8 mouse cellular contexts compared by ENCODE assay signal in genomic region chr1:163313101-163313773, GRCm38 (mm10). TPM values are rescaled to one million over a fixed set of nuclear protein-coding genes. Genes with fewer than 3 reads are reported as not detected.
DNase-seq lines count a peak whose midpoint lies in the region; ATAC-seq and TF ChIP-seq lines count a peak whose summit lies in the region.

Gene Prrx1, minus strand, starts transcription at chr1:163313710.

- peak; percentile 45 for TF ChIP-seq CTCF in layer of hippocampus, adult 2 months (conservative IDR thresholded peaks at IDR 0.05)
- TF ChIP-seq CTCF in cortical plate, adult 2 months (IDR thresholded peaks at IDR 0.05; ENCODE audit: extremely low read depth, insufficient read depth, low read length): no peak

- no peaks in the 10 kb centered on the region for H3K9me3 ChIP-seq in intestine, embryonic 15.5 days
- H3K9me3 ChIP-seq in midbrain, embryonic 16.5 days (replicated peaks; ENCODE audit: control insufficient read depth, low read length, poor library complexity, severe bottlenecking): no peaks in the 10 kb centered on the region

- no peaks in the 10 kb centered on the region for H3K36me3 ChIP-seq in intestine, embryonic 15.5 days
- H3K36me3 ChIP-seq in midbrain, embryonic 16.5 days (ENCODE audit: control insufficient read depth, insufficient read depth, low read length): no peaks in the 10 kb centered on the region

- DNase-seq in layer of hippocampus, adult 2 months (ENCODE audit: low spot score in 2 of 2): no peak
- DNase-seq in layer of hippocampus, adult 8-10 months (ENCODE audit: low spot score in 2 of 2): no peak
- DNase-seq in gonadal fat pad, adult 2 months (ENCODE audit: low read depth): no peak
- no peak for DNase-seq in thymus, postnatal 10 days (ENCODE audit: low spot score in 2 of 2)
- DNase-seq in frontal cortex, postnatal 14 days (ENCODE audit: low spot score in 2 of 2): no peak

- ATAC-seq in intestine, embryonic 15.5 days: no peak
- peak; percentile 66 for ATAC-seq in midbrain, embryonic 16.5 days

- H3K27me3 ChIP-seq in intestine, embryonic 15.5 days (replicated peaks): peaks cover 60% of the 10 kb centered on the region
- peaks cover 49% of the 10 kb centered on the region for H3K27me3 ChIP-seq in midbrain, embryonic 16.5 days (ENCODE audit: control insufficient read depth, insufficient read depth, low read depth, low read length)

- 0 out of 2 replicates have a peak, but pooled peaks have one; percentile 4 for TF ChIP-seq POLR2A in cortical plate, adult 2 months (IDR thresholded peaks at IDR 0.05; ENCODE audit: extremely low read depth, insufficient read depth, low read length)

- H3K4me2 ChIP-seq in intestine, embryonic 15.5 days (replicated peaks): peak within 1 kb of the TSS; percentile 92
- peak within 1 kb of the TSS; percentile 69 for H3K4me2 ChIP-seq in midbrain, embryonic 16.5 days (ENCODE audit: low read length)

- H3K27ac ChIP-seq in layer of hippocampus, adult 2 months: peak within 1 kb of the TSS; percentile 72
- H3K27ac ChIP-seq in cortical plate, adult 2 months (ENCODE audit: insufficient read depth, low read length): no peak within 1 kb of the TSS; the same call in 1 of the 2 replicates
- H3K27ac ChIP-seq in intestine, embryonic 15.5 days: no peak within 1 kb of the TSS
- H3K27ac ChIP-seq in midbrain, embryonic 16.5 days (ENCODE audit: low read length): 0 out of 2 replicates have a peak within 1 kb of the TSS, but pooled peaks have one; percentile 3

- no peaks in the 10 kb centered on the region; the same call in 1 of the 2 replicates for H3K4me1 ChIP-seq in cortical plate, adult 2 months (ENCODE audit: control insufficient read depth, insufficient read depth, low read length)
- H3K4me1 ChIP-seq in intestine, embryonic 15.5 days (replicated peaks): peaks cover 27% of the 10 kb centered on the region
- H3K4me1 ChIP-seq in midbrain, embryonic 16.5 days (ENCODE audit: control insufficient read depth, insufficient read depth, low read length): peaks cover 38% of the 10 kb centered on the region

- H3K4me3 ChIP-seq in layer of hippocampus, adult 2 months: peak within 1 kb of the TSS; percentile 58
- H3K4me3 ChIP-seq in cortical plate, adult 2 months (ENCODE audit: insufficient read depth, low read length): peak within 1 kb of the TSS; percentile 51
- H3K4me3 ChIP-seq in intestine, embryonic 15.5 days (replicated peaks): peak within 1 kb of the TSS; percentile 40
- H3K4me3 ChIP-seq in midbrain, embryonic 16.5 days (ENCODE audit: low read depth, low read length): peak within 1 kb of the TSS; percentile 39

- WGBS in intestine, embryonic 15.5 days: under 1% methylated on average over 17 of the region's 17 CpGs
- WGBS in midbrain, embryonic 16.5 days: under 1% methylated on average over 17 of the region's 17 CpGs

- H3K9ac ChIP-seq in intestine, embryonic 15.5 days: peak within 1 kb of the TSS; percentile 32; the same call in 1 of the 2 replicates
- H3K9ac ChIP-seq in midbrain, embryonic 16.5 days (ENCODE audit: low read depth, low read length): peak within 1 kb of the TSS; percentile 57

RNA-seq across cellular contexts. Expression of gene Prrx1, which starts in this region (rescaled TPM):
- total RNA-seq in layer of hippocampus, adult 2 months (2021): 1 to 10 TPM; 4.6 to 5.9 TPM
- 1 to 10 TPM; 5.3 to 6.9 (median 5.7) TPM for total RNA-seq in layer of hippocampus, adult 8-10 months (2022)
- polyA plus RNA-seq in cortical plate, adult 2 months (2012; rRNA removed): 4.4 and 4.6 TPM in 2 replicates
- polyA plus RNA-seq in gonadal fat pad, adult 2 months (2012; rRNA removed): 23.3 and 31.0 TPM in 2 replicates
- 5.0 and 6.2 TPM in 2 replicates for polyA plus RNA-seq in intestine, embryonic 15.5 days (2015; fragmentation: Nextera tagmentation; extraction: Ambion mirVana)
- polyA plus RNA-seq in midbrain, embryonic 16.5 days (2015; fragmentation: Nextera tagmentation; extraction: Ambion mirVana): 2.8 and 3.4 TPM in 2 replicates

Comparison
In these comparisons a context has a peak if more than half of its experiments do, and no peak if none do; other contexts are left out.
1. H3K27ac ChIP-seq: peak in layer of hippocampus, adult 2 months (single experiment) and midbrain, embryonic 16.5 days (single experiment); none in cortical plate, adult 2 months (single experiment) and intestine, embryonic 15.5 days (single experiment).
2. Peak in every context shown above with its lines, with median percentiles within 50 percentile points of each other: H3K4me3 ChIP-seq.